Mouse (Mus musculus): Measurements from ENCODE around the gene Sec24a.

- TF ChIP-seq CTCF (IDR thresholded peaks at IDR 0.05; ENCODE audit: control insufficient read depth, insufficient read depth, insufficient replicate concordance, low read depth, low read length), result no peak
- TF ChIP-seq POLR2A (IDR thresholded peaks at IDR 0.05; ENCODE audit: control insufficient read depth, low read depth, low read length), result no peak
Measured at GRCm38 (mm10) chr11:51671376-51671775, 92.1 kb downstream of the Sec24a start.

Measured in testis, adult 2 months (tissue).